Mouse (Mus musculus) spleen, adult 2 months (tissue): ENCODE measurements around the gene Setd7. TPM values are rescaled to one million over a fixed set of nuclear protein-coding genes. Genes with fewer than 3 reads are reported as not detected.
"Not testable (repeated sequence)": the region's sequence is repeated elsewhere in the genome, so short reads cannot be mapped to it uniquely, and the experiment has no call there.

Experiments
- DNase-seq, 2 experiments: peaks; one replicate each; pipeline versions ENCODE4 v3.0.0 to v3.0.0-alpha.2; 2012 to 2021; ENCODE audit warnings: low spot score in 2 of 2, low read depth in 1 of 2
- H3K27ac ChIP-seq: fragments of 200-500 bp; 2 replicates; pipeline ENCODE4 v1.5.1; 2012; ENCODE audit warnings: low read length, inconsistent platforms; ENCODE audit not compliant: insufficient read depth
- H3K27me3 ChIP-seq: fragments of 200-500 bp; 2 replicates; pipeline ENCODE4 v1.6.1; 2012; ENCODE audit warnings: mild to moderate bottlenecking, moderate library complexity, low read length, inconsistent platforms; ENCODE audit not compliant: control insufficient read depth, insufficient read depth
- H3K36me3 ChIP-seq: fragments of 200-500 bp; 2 replicates; pipeline ENCODE4 v1.6.1; 2012; ENCODE audit warnings: mild to moderate bottlenecking, low read length, inconsistent platforms; ENCODE audit not compliant: control insufficient read depth, insufficient read depth
- H3K4me1 ChIP-seq: fragments of 200-500 bp; 2 replicates; pipeline ENCODE4 v1.6.1; 2011; ENCODE audit warnings: inconsistent platforms; ENCODE audit not compliant: control insufficient read depth, insufficient read depth, insufficient read length
- H3K4me3 ChIP-seq: fragments of 200-500 bp; 2 replicates; pipeline ENCODE4 v1.5.1; 2011; ENCODE audit warnings: mild to moderate bottlenecking, inconsistent platforms; ENCODE audit not compliant: insufficient read depth, insufficient read length; ENCODE audit errors: extremely low read depth
- CTCF ChIP-seq: fragments of 200-500 bp; IDR thresholded peaks from 2 replicates; pipeline ENCODE4 v1.5.1; 2011; ENCODE audit warnings: mild to moderate bottlenecking, inconsistent platforms; ENCODE audit not compliant: insufficient read depth, insufficient read length, insufficient replicate concordance; ENCODE audit errors: extremely low read depth
- POLR2A ChIP-seq: fragments of 200-500 bp; IDR thresholded peaks from 2 replicates; pipeline ENCODE4 v1.6.1; 2011; ENCODE audit warnings: low read depth, low read length, inconsistent platforms
- WGBS: fragments of 180-500 bp; shearing (Covaris S2); methylation state at CpG from one replicate; pipeline ENCODE4 v1.1.7; 2018; 5-methylcytosine and 5-hydroxymethylcytosine counted together
- polyA plus RNA-seq: library from polyadenylated mRNA; depleted of rRNA; stranded (reverse); fragments of >200 nt; gene quantifications from 2 replicates; pipeline ENCODE4 v1.2.3, GENCODE M21; 2012

The Setd7 gene
- polyA plus RNA-seq, 1 experiment, result 11.2 TPM

- no peaks in the 10 kb centered on the region for H3K27me3 ChIP-seq
- no peaks in the 10 kb centered on the region for H3K36me3 ChIP-seq
- H3K4me1 ChIP-seq, result no peaks in the 10 kb centered on the region
- WGBS, result 32% methylated on average over 1 of the region's 1 CpGs
- no peak for DNase-seq
- no peak overlapping the region for H3K27ac ChIP-seq
- no peak overlapping the region for H3K4me3 ChIP-seq
- TF ChIP-seq POLR2A (no peak), CTCF (no peak)
Measured at GRCm38 (mm10) chr3:51593506-51593905, 32.8 kb upstream of the Setd7 start.

GRCm38 (mm10) chr3:51591591-51591990, 30.9 kb upstream of the Setd7 start:
- no peak for DNase-seq
- 91% methylated on average over 6 of the region's 6 CpGs for WGBS
- Histone ChIP-seq H3K27ac (no peak overlapping the region), H3K4me3 (no peak overlapping the region), H3K27me3 (no peaks in the 10 kb centered on the region), H3K4me1 (no peaks in the 10 kb centered on the region), H3K36me3 (no peaks in the 10 kb centered on the region)
- TF ChIP-seq CTCF, result no peak
- no peak for TF ChIP-seq POLR2A

GRCm38 (mm10) chr3:51590207-51590892, 29.7 kb upstream of the Setd7 start:
- Histone ChIP-seq H3K27me3 (no peaks in the 10 kb centered on the region), H3K27ac (no peak overlapping the region), H3K4me3 (no peak overlapping the region), H3K36me3 (no peaks in the 10 kb centered on the region), H3K4me1 (no peaks in the 10 kb centered on the region)
- TF ChIP-seq CTCF, result no peak
- no peak for TF ChIP-seq POLR2A
- 87% methylated on average over 15 of the region's 15 CpGs for WGBS
- no peak for DNase-seq

- Histone ChIP-seq H3K27ac (no peak overlapping the region), H3K4me3 (no peak overlapping the region), H3K27me3 (no peaks in the 10 kb centered on the region), H3K36me3 (no peaks in the 10 kb centered on the region), H3K4me1 (no peaks in the 10 kb centered on the region)
- DNase-seq, result no peak
- no peak for TF ChIP-seq CTCF
- TF ChIP-seq POLR2A, result no peak
- 74% methylated on average over 7 of the region's 7 CpGs for WGBS
Measured at GRCm38 (mm10) chr3:51587697-51588262, 27.1 kb upstream of the Setd7 start.

- TF ChIP-seq POLR2A, result no peak
- TF ChIP-seq CTCF, result peak; percentile 50; the same call in 1 of the 2 replicates
- 36% methylated on average over 18 of the region's 18 CpGs for WGBS
- no peaks in the 10 kb centered on the region for H3K4me1 ChIP-seq
- H3K4me3 ChIP-seq, result no peak overlapping the region
- no peaks in the 10 kb centered on the region for H3K36me3 ChIP-seq
- peak; percentile 23 to 64 for DNase-seq
- no peaks in the 10 kb centered on the region for H3K27me3 ChIP-seq
- no peak overlapping the region for H3K27ac ChIP-seq
Measured at GRCm38 (mm10) chr3:51583574-51584391, 23.1 kb upstream of the Setd7 start.

- H3K36me3 ChIP-seq, H3K27me3 ChIP-seq, H3K4me3 ChIP-seq, DNase-seq, H3K27ac ChIP-seq, H3K4me1 ChIP-seq: not testable (repeated sequence)
- WGBS, result 76% methylated on average over 4 of the region's 4 CpGs
Measured at GRCm38 (mm10) chr3:51579243-51579642, 18.6 kb upstream of the Setd7 start.
